Mouse (Mus musculus): ENCODE results near the gene Nrxn2.

Gene Nrxn2

GRCm38 (mm10) chr19:6392743-6393393, 25.7 kb upstream of the Nrxn2 start:
- no peak for DNase-seq

DNA sequence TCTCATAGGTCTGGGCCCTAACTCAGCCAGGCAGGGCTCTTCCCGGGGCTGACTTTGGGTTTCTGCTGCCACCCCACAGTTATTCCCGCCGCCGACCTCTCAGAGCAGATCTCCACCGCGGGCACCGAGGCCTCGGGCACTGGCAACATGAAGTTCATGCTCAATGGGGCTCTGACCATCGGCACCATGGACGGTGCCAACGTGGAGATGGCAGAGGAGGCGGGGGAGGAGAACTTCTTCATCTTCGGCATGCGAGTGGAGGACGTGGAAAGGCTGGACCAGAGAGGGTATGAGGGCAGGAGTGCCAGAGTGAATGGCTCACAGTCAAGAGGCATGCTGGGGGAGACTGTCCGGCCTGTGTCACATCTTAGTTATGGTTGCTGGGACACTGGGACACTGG, 24.9 kb upstream of the Nrxn2 start:
- DNase-seq: no peak

- DNase-seq: no peak
Measured at GRCm38 (mm10) chr19:6396237-6396636, 22.3 kb upstream of the Nrxn2 start.

GRCm38 (mm10) chr19:6397582-6398249, 20.8 kb upstream of the Nrxn2 start:
- DNase-seq: no peak

GRCm38 (mm10) chr19:6398447-6399284, 19.9 kb upstream of the Nrxn2 start:
- peak; percentile 76 for DNase-seq

DNA sequence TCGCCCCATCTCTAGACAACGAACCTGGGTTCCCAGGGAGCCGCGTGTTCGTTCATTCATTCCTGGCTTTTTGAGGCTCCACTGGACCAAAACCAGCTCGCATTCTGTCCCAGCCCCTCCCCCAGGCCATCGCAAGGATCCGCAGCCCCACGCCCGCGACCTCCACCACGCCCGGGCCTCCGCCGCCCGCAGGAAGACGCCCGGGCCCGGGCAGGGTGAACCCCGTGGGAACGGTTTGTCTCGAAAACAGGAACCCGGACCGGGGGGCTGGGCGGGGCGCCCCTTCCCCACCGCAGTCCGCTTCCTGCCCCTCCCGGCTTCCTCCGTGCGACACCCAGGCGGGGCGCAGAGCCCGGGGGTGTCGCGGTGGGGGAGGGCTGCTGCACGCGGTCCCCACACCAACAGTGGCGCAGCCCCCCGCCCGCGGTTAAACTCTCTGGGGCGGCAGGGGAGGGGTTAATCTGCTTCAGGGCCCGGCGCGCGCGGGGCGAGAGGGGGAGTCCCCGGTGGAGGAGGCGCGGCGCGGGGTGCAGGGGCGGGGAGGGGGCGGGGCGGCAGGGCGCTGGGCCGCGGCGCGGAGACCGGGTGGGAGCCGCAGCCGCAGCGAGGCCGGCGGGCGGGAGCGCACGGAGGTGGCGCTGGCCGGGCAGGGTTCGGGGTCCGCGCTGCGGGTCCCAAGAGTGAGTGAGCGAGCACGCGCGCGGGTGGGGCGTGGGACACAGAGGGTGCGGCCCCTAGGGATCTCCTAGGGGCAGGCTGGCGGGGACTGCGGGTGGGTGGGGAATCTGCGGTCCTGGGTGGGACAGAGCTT, 19.0 kb upstream of the Nrxn2 start, which contains the start of gene Rasgrp2:
Gene Rasgrp2 (plus strand): TSS at position 56 of the 811 bp plus-strand sequence.
- DNase-seq: peak; percentile 59

- DNase-seq: no peak
Measured at GRCm38 (mm10) chr19:6400096-6401086, 18.1 kb upstream of the Nrxn2 start.

DNA sequence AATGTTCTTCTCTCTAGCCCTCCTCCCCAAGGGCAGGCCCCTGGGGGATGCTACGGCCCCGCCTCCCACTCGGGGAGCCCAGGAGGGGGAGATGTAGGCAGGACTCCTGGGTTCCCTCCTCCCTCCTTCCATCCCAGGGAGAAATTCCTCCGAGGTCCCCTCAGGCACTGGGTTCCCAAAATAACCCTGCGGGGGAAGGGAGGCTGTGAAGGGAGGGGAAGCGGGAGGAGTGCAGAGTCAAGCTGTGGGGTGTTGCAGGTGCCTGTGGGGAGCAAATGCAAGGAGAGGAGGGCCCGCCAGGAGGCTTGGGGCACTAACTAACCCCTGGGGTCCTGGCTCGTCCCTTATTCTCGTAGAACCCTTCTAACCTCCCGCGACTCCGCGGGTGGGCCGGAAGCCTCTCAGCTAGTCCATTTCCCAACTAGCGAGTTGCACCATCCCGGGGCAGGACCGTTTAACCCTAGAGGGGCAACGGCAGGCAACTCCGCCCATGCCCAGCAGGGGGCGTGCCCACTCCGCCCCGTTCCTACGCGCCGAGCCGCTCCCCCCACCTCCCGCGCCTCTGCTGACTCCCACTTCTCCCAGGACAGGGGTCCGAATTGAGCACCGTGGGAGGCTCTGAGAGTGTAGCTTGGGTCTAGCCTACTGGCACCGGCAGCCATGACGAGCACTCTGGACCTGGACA, 17.3 kb upstream of the Nrxn2 start:
- peak; percentile 79 for DNase-seq

DNA sequence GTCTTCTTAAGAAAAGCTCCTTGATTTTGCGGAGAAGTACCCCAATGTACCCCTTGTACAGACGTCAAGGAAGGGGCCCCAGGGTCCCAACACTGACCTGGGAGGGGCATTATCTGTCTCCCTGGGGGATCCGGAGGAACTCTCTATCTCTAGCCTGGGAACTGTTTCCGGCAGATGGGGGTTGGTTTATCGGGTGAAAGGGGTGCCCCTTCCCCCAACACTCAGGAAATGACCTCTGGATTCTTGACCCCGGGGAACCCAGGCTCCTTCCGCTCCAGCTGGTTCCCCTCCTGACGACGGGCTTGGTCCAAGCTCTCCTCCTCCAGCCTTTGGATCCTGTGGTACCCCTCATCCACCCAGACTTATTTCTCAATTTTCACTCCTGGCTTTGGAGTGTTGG, 16.6 kb upstream of the Nrxn2 start:
- peak; percentile 41 for DNase-seq

GRCm38 (mm10) chr19:6403869-6404268, 14.7 kb upstream of the Nrxn2 start:
- no peak for DNase-seq

DNA sequence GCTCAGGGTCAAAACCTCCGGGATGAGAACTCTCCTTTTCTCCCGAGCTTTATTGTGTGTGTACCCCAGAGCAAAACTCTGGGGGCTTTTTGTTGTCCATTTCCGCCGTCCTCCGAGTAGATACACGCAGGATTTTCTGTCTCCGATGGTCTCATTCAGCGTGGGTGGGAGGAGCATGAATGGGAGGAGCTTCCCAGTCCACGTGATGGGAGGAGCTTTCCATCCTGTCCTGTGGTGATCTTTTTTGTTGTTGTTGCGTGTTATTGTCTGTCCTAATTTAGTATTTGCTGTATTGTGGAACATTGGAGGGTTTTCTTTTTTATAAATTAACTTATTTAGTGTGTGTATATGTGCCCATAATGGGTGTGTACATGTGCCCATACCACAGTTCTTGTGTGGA, 13.1 kb upstream of the Nrxn2 start:
- DNase-seq: no peak

GRCm38 (mm10) chr19:6407109-6407508, 11.4 kb upstream of the Nrxn2 start:
- DNase-seq: no peak

GRCm38 (mm10) chr19:6407816-6408510, 10.6 kb upstream of the Nrxn2 start:
- no peak for DNase-seq

DNA sequence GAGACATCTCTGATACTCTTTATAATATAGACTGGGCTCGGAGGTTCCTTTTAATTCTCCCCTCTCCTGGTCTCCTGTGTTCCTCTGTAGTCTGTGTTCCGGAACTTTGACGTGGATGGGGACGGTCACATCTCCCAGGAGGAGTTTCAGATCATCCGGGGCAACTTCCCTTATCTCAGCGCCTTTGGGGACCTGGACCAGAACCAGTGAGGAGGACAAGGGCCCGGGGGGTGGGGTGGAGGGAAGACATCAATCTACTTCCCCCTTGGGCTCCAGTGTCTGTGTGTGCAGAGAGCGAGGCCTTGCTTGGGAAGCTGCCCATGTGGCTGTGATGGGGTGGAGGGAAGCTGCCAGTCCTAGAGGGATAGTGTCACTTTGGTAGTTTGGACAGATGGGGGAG, 9.8 kb upstream of the Nrxn2 start:
- DNase-seq: no peak

- no peak for DNase-seq
Measured at GRCm38 (mm10) chr19:6409176-6409575, 9.4 kb upstream of the Nrxn2 start.

DNA sequence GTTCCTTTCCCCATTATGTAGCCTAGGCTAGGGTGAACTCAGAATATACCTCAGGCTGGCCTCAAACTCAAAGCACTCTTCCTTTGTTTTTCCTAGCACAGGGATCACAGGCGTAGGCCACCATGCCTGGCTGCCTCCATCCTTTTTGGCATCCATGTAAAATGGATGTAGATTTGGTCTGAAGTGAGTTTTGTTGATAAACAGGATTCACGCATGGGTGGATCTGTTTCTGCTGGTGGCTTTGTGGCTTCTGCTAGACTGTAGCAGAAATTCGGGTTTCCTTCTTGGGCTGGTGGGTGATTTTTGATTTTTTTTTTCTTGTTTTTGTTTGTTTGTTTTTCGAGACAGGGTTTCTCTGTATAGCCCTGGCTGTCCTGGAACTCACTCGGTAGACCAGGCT, 8.6 kb upstream of the Nrxn2 start:
- no peak for DNase-seq

GRCm38 (mm10) chr19:6412798-6413197, 5.7 kb upstream of the Nrxn2 start:
- DNase-seq: no peak

GRCm38 (mm10) chr19:6415454-6415853, 3.1 kb upstream of the Nrxn2 start:
- no peak for DNase-seq

- DNase-seq: no peak
Measured at GRCm38 (mm10) chr19:6416124-6416770, 2.3 kb upstream of the Nrxn2 start.
